8 mouse cellular contexts compared by ENCODE assay signal in genomic region chr7:34984526-34985133, GRCm38 (mm10).
A peak's percentile ranks its signal among the peaks of the same experiment; 100 is the strongest.
DNase-seq lines count a peak whose midpoint lies in the region; ATAC-seq and TF ChIP-seq lines count a peak whose summit lies in the region.
"Had no signal": no experiment of that assay in that cellular context is flagged by ENCODE, and none has a peak within 500 bp of the region (broad histone marks: within the 10 kb centered on the region; RNA-seq: fewer than 3 reads in every experiment).

No protein-coding gene starts in this region.

- no peak for TF ChIP-seq CTCF in liver, embryonic 14.5 days (IDR thresholded peaks at IDR 0.05; ENCODE audit: low read depth)

- no peak for TF ChIP-seq EP300 in liver, embryonic 14.5 days (IDR thresholded peaks at IDR 0.05; ENCODE audit: low read depth)

- DNase-seq in CD4-positive, CD25-positive, alpha-beta regulatory T cell, adult 2 months (ENCODE audit: low read depth, low spot score): peak; percentile 15
- DNase-seq in liver, embryonic 14.5 days (ENCODE audit: low read depth in 3 of 3, low spot score in 3 of 3): no peak
- DNase-seq in frontal cortex, postnatal 25 days (ENCODE audit: low spot score in 2 of 2): no peak
- no peak for DNase-seq in layer of hippocampus, adult 8-10 months (ENCODE audit: low spot score in 2 of 2)
- DNase-seq in lung, postnatal 4 days: no peak

- peak; percentile 14 for ATAC-seq in activated CD4-positive, CD25-positive, alpha-beta regulatory T cell, adult 4 months
- peak; percentile 45; the same call in 1 of the 2 replicates for ATAC-seq in heart, embryonic 14.5 days (ENCODE audit: insufficient number of reproducible peaks, insufficient read depth, low FRiP score, low read depth)
- no peak for ATAC-seq in liver, embryonic 14.5 days (ENCODE audit: insufficient read depth)

- no peaks in the 10 kb centered on the region for H3K27me3 ChIP-seq in heart, embryonic 14.5 days (ENCODE audit: control insufficient read depth, insufficient read depth, low read length)
- H3K27me3 ChIP-seq in liver, embryonic 14.5 days (ENCODE audit: control insufficient read depth, insufficient read depth, low read length): no peaks in the 10 kb centered on the region

- H3K4me2 ChIP-seq in heart, embryonic 14.5 days (ENCODE audit: low read length): no peak overlapping the region
- H3K4me2 ChIP-seq in liver, embryonic 14.5 days (ENCODE audit: low read depth): peak overlapping the region; percentile 58

- H3K27ac ChIP-seq in heart, embryonic 14.5 days (replicated peaks in 1 of 2; ENCODE audit: control insufficient read depth in 1 of 2, insufficient read depth in 1 of 2, low read depth in 2 of 2, low read length in 2 of 2): no peak overlapping the region
- peak overlapping the region; percentile 95 for H3K27ac ChIP-seq in liver, embryonic 14.5 days
- H3K27ac ChIP-seq: left cerebral cortex, adult 2 months had no signal

- WGBS in heart, embryonic 14.5 days: 31% methylated on average over 11 of the region's 11 CpGs
- WGBS in liver, embryonic 14.5 days (ENCODE audit: insufficient replicate concordance): 38% methylated on average over 11 of the region's 11 CpGs

- H3K9me3 ChIP-seq in heart, embryonic 14.5 days (ENCODE audit: control insufficient read depth, low read length): no peaks in the 10 kb centered on the region
- H3K9me3 ChIP-seq in liver, embryonic 14.5 days (ENCODE audit: control insufficient read depth, low read length): no peaks in the 10 kb centered on the region

- H3K4me3 ChIP-seq in heart, embryonic 14.5 days (ENCODE audit: control insufficient read depth in 1 of 2, insufficient read depth in 1 of 2, low read depth in 1 of 2, low read length in 2 of 2): no peak overlapping the region
- no peak overlapping the region for H3K4me3 ChIP-seq in liver, embryonic 14.5 days (ENCODE audit: insufficient read depth in 1 of 2, low read depth in 2 of 2, low read length in 2 of 2)
- H3K4me3 ChIP-seq: left cerebral cortex, adult 2 months had no signal

- H3K4me1 ChIP-seq in heart, embryonic 14.5 days (ENCODE audit: control insufficient read depth in 2 of 2, insufficient read depth in 2 of 2, low read length in 2 of 2): peaks cover 17% of the 10 kb centered on the region in 2 experiments
- peaks cover 29 to 40% of the 10 kb centered on the region in 2 experiments for H3K4me1 ChIP-seq in liver, embryonic 14.5 days (replicated peaks; ENCODE audit: control insufficient read depth in 2 of 2, insufficient read depth in 2 of 2, low read length in 1 of 2)

- no peak overlapping the region for H3K9ac ChIP-seq in heart, embryonic 14.5 days (ENCODE audit: low read length)
- H3K9ac ChIP-seq in liver, embryonic 14.5 days (replicated peaks): peak overlapping the region; percentile 62

- H3K36me3 ChIP-seq in heart, embryonic 14.5 days (ENCODE audit: control insufficient read depth, insufficient read depth, low read length): no peaks in the 10 kb centered on the region
- no peaks in the 10 kb centered on the region for H3K36me3 ChIP-seq in liver, embryonic 14.5 days (replicated peaks; ENCODE audit: control insufficient read depth, insufficient read depth, low read depth)
